Mouse (Mus musculus) heart, embryonic 12.5 days (tissue): ENCODE measurements around the gene Sfxn5. TPM values are rescaled to one million over a fixed set of nuclear protein-coding genes. Genes with fewer than 3 reads are reported as not detected.

Source experiments
- ATAC-seq: fragments of 200-750 bp; cut with Nextera tagmentation; 2 replicates; pipeline ENCODE4 v1.8.0; 2017; ENCODE audit warnings: moderate TSS enrichment, moderate library complexity; ENCODE audit not compliant: insufficient number of reproducible peaks, low FRiP score
- H3K27ac ChIP-seq: fragments of 300-500 bp; sonication (generic); 2 replicates; pipeline ENCODE4 v1.5.1; 2016; ENCODE audit warnings: mild to moderate bottlenecking, moderate library complexity; ENCODE audit not compliant: poor library complexity, severe bottlenecking
- H3K27me3 ChIP-seq: fragments of 300-500 bp; sonication (generic); replicated peaks from 2 replicates; pipeline ENCODE4 v1.6.1; 2016; ENCODE audit warnings: mild to moderate bottlenecking, moderate library complexity
- H3K36me3 ChIP-seq: fragments of 300-500 bp; sonication (generic); 2 replicates; pipeline ENCODE4 v1.6.1; 2016; ENCODE audit warnings: mild to moderate bottlenecking, moderate library complexity
- H3K4me1 ChIP-seq: fragments of 300-500 bp; sonication (generic); replicated peaks from 2 replicates; pipeline ENCODE4 v1.6.1; 2016; ENCODE audit warnings: mild to moderate bottlenecking
- H3K4me2 ChIP-seq: fragments of 300-500 bp; sonication (generic); 2 replicates; pipeline ENCODE4 v1.6.1; 2016; ENCODE audit warnings: mild to moderate bottlenecking, moderate library complexity
- H3K4me3 ChIP-seq: fragments of 300-500 bp; sonication (generic); 2 replicates; pipeline ENCODE4 v1.5.1; 2016; ENCODE audit warnings: mild to moderate bottlenecking
- H3K9ac ChIP-seq: fragments of 300-500 bp; sonication (generic); 2 replicates; pipeline ENCODE4 v1.6.1; 2016; ENCODE audit warnings: mild to moderate bottlenecking, moderate library complexity
- H3K9me3 ChIP-seq: fragments of 300-500 bp; sonication (generic); replicated peaks from 2 replicates; pipeline ENCODE4 v1.6.1; 2016; ENCODE audit warnings: mild to moderate bottlenecking, moderate library complexity
- WGBS: fragments of 180-500 bp; shearing (Covaris S2); methylation state at CpG from one replicate; pipeline ENCODE4 v1.1.7; 2016; 5-methylcytosine and 5-hydroxymethylcytosine counted together
- polyA plus RNA-seq: library from polyadenylated mRNA; unstranded; fragments of >200 nt; fragmentation: Nextera tagmentation; extraction: Ambion mirVana; gene quantifications from 2 replicates; pipeline ENCODE4 v1.2.1, GENCODE M21; 2016

Gene Sfxn5
- polyA plus RNA-seq, 1 experiment from 2014 or later: 3.9 TPM

DNA sequence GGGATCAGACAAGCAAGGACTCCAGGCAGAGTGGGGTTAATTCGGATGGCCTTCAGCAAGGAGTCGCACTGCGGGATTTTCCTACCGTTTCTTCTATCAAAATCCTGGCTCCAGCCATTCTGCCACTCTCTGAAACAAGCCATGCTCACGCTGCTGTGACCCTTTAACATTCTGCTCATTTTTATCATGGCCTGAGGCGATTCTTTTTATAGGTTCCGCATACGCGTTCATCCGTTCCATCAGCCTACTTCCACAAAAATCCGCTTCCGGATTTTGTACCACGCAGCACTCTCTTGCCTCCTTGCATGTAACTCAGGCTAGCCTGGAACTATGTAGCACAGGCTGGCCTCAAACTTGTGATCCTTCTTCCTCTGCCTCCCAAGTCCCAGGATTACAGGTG lies 510 bp upstream of the Sfxn5 start:
- H3K36me3 ChIP-seq: peaks cover 28% of the 10 kb centered on the region
- peak overlapping the region; percentile 93 for H3K4me2 ChIP-seq
- H3K27ac ChIP-seq: peak overlapping the region; percentile 38; the same call in 1 of the 2 replicates
- H3K9ac ChIP-seq: peak overlapping the region; percentile 79
- H3K27me3 ChIP-seq: peaks cover 17% of the 10 kb centered on the region
- ATAC-seq: no peak
- H3K4me1 ChIP-seq: peaks cover 18% of the 10 kb centered on the region
- H3K4me3 ChIP-seq: peak overlapping the region; percentile 76
- H3K9me3 ChIP-seq: no peaks in the 10 kb centered on the region
- 2% methylated on average over 13 of the region's 13 CpGs for WGBS

DNA sequence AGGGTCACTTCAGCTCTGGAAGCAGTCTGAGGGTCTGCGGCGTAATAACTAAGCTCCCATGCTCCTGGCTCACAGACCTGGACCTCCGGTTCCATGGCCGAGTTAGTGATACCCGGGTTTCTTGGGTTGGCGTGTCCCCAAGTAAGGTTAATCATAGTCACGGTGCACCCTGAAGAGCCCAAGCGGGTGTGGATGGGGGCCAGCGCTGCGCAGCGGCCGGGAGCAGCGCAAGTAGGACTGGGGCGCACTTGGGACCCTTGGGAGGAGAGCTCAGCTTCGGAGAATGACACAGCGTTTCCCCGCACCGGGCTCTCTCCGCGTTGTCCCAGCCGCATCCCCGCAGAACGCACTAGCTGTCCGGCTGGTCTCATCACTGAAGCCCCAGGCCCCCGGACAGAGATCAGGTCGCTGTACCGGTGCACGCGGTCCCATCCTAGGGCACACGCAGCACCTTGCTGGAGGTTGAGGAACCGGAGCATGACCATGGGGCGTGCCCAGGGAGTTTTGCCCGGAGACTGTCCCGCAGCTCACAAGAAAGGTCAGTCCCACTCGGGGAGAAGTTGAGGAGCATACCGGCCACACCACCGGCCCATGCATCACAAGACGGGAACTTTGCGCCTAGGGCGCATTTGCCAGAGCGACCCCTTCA lies 747 bp downstream of the Sfxn5 start:
- Histone ChIP-seq H3K27me3 (peaks cover 17% of the 10 kb centered on the region), H3K36me3 (peaks cover 22% of the 10 kb centered on the region), H3K27ac (no peak overlapping the region), H3K9ac (peak overlapping the region; percentile 79), H3K4me2 (peak overlapping the region; percentile 93), H3K9me3 (no peaks in the 10 kb centered on the region), H3K4me3 (peak overlapping the region; percentile 76), H3K4me1 (peaks cover 18% of the 10 kb centered on the region)
- WGBS: under 1% methylated on average over 41 of the region's 41 CpGs
- peak; percentile 49 for ATAC-seq

DNA sequence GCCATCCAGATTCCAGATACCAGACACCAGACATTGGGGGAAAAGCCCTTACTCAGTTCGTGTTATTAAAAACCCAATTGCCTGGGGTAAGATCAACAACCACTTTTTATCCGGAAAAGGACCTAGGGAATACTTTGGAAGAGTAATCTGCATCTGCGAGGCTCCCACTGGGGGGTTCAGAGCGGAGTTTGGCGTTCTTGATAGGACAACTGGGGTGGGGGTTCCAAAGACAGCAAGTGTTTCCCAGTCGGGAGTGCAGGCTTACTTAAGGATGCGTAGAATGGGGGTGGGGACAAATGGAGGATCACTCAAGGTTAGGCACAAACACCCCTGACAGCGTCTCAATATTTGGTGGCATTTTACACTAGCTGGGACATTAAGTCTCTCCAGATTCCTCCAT lies 1.5 kb downstream of the Sfxn5 start:
- H3K4me1 ChIP-seq: peaks cover 18% of the 10 kb centered on the region
- peak overlapping the region; percentile 76 for H3K4me3 ChIP-seq
- H3K27ac ChIP-seq: no peak overlapping the region
- no peak overlapping the region for H3K9ac ChIP-seq
- H3K27me3 ChIP-seq: peaks cover 17% of the 10 kb centered on the region
- H3K4me2 ChIP-seq: peak overlapping the region; percentile 93
- H3K36me3 ChIP-seq: peaks cover 15% of the 10 kb centered on the region
- WGBS: 13% methylated on average over 8 of the region's 8 CpGs
- H3K9me3 ChIP-seq: no peaks in the 10 kb centered on the region
- ATAC-seq: no peak

DNA sequence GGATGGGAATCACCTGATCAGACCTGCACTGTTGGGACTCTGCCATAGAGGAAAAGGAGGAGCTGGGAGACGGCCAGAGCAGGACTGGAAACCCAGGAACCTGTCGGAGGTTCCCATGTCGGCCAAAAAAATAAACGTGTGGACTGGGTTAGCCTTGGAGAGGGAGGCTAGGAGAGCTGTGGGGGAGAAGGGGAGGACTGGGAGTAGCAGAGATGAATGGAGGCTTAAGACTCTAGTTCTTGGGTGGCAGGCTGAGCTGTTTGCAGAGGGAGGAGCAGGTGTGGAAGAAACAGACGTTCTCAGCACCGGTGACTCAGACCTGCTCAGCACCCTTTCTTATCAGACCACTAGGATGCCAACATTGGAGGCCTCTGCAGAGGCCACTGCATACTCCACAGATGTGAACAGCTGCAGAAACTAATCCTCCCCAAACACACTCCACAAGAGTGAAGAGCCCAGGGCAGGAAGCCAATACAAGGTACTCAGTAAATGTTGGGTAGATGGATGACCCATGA lies 1.9 kb downstream of the Sfxn5 start:
- H3K4me2 ChIP-seq: no peak overlapping the region
- 34% methylated on average over 6 of the region's 6 CpGs for WGBS

DNA sequence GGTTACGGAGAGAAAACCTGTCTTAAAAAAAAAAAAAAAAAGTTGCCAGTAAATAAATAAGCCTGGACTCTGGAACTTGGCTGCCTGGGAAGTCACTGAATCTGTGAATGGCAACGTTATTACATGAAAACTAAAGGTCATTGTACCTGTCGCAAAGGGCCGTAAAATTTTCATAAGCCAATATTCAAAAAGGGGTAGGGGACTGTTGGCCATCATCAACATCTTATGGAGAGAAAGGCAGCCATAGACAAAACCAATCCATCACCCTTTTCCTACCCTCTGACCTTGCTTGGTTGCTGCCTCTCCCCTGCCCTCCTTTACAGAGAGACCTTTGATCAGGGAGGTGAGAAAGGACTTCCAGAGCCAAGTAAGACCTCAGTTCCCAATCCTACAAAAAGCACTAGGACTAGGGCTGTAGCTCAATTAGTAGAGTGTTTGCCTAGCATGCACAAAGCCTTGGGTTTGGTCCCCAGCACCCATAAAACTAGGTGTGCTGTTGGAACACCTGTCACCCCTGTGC lies 3.5 kb downstream of the Sfxn5 start:
- H3K4me1 ChIP-seq: peaks cover 18% of the 10 kb centered on the region
- no peak overlapping the region for H3K4me3 ChIP-seq
- no peaks in the 10 kb centered on the region for H3K9me3 ChIP-seq
- no peak overlapping the region for H3K27ac ChIP-seq
- H3K4me2 ChIP-seq: no peak overlapping the region
- no peak overlapping the region for H3K9ac ChIP-seq
- 91% methylated on average over 4 of the region's 4 CpGs for WGBS
- H3K27me3 ChIP-seq: peaks cover 13% of the 10 kb centered on the region; the same call in 1 of the 2 replicates
- no peaks in the 10 kb centered on the region for H3K36me3 ChIP-seq
- ATAC-seq: no peak

More for the DNA sequence above, 1.9 kb downstream of the Sfxn5 start:
- Histone ChIP-seq H3K27ac (no peak overlapping the region), H3K9me3 (no peaks in the 10 kb centered on the region), H3K9ac (no peak overlapping the region), H3K27me3 (peaks cover 17% of the 10 kb centered on the region; the same call in 1 of the 2 replicates), H3K4me3 (no peak overlapping the region), H3K4me1 (peaks cover 18% of the 10 kb centered on the region), H3K36me3 (peaks cover 10% of the 10 kb centered on the region)
- ATAC-seq: no peak

DNA sequence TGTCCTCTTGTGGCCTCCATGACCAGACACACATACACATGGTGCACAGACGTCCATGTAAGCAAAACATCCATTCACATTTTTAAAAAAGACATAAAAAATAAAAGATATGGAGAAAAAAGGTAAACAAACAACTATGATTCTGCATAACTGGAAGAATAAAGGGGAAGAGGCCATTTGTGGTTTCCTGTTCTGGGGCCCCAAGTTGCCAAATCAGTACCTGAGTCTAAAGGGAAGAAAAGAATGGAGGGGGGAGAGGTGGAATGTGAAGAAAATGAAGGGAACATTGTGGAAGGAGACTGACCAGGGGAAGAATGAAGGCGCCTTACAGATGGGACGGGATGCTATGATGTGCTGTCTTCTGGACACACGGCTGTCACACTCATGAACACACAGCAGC lies 6.7 kb downstream of the Sfxn5 start:
- 85% methylated on average over 4 of the region's 4 CpGs for WGBS
- no peak for ATAC-seq

DNA sequence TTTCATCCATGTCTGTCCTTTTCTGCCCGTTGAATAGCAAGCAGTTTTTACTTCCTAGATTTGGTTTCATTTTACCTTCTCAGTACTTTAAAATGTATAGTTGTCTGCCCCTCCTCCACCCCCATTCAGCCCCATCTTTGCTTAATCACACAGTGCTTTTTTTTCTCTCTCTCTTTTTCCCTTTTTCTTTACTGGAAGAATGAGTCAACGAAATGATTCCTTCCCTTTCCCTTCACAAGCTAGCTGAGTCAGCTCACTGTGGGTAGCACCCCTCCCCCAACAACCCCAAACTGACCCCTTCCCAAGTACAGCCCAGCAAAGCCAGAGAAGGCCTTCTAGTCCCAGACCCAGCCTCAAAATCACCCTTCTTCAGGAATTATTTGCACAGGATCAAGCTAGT lies 8.1 kb downstream of the Sfxn5 start:
- Histone ChIP-seq H3K27ac (no peak overlapping the region), H3K4me3 (no peak overlapping the region), H3K27me3 (no peaks in the 10 kb centered on the region), H3K4me2 (no peak overlapping the region), H3K36me3 (no peaks in the 10 kb centered on the region), H3K4me1 (0 out of 2 replicates have a peak, but pooled peaks cover 6% of the 10 kb centered on the region), H3K9me3 (no peaks in the 10 kb centered on the region), H3K9ac (no peak overlapping the region)
- no peak for ATAC-seq
- WGBS: 36% methylated on average over 2 of the region's 2 CpGs

More for the DNA sequence above, 6.7 kb downstream of the Sfxn5 start:
- no peak overlapping the region for H3K4me3 ChIP-seq
- H3K4me1 ChIP-seq: 0 out of 2 replicates have a peak, but pooled peaks cover 8% of the 10 kb centered on the region
- H3K4me2 ChIP-seq: no peak overlapping the region
- H3K36me3 ChIP-seq: no peaks in the 10 kb centered on the region
- H3K9ac ChIP-seq: no peak overlapping the region
- peaks cover 10% of the 10 kb centered on the region; the same call in 1 of the 2 replicates for H3K27me3 ChIP-seq
- no peak overlapping the region for H3K27ac ChIP-seq
- H3K9me3 ChIP-seq: no peaks in the 10 kb centered on the region

DNA sequence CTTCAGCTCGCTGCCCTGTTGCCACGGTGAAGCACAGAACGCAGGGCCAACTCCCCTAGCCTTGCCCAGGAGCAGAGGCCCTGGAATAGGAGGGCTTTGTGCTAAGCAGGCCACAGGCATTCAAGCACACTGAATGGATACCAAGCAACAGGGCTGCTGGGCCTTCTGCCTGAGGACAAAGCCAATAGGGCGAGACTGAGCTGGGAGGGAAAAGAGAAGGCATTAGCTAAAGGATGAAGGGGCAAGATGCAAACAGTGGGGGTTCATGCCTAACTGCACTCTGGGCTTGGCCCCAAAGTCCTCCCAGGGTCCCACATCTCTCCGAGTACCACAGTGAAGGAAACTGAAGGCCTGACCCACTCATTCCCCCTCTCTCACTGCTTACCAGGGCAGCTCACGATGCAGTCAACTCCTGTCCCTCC lies 12.8 kb downstream of the Sfxn5 start:
- 0 out of 2 replicates have a peak, but pooled peaks cover 6% of the 10 kb centered on the region for H3K4me1 ChIP-seq
- no peak overlapping the region for H3K9ac ChIP-seq
- no peak overlapping the region for H3K4me3 ChIP-seq
- H3K36me3 ChIP-seq: no peaks in the 10 kb centered on the region
- no peaks in the 10 kb centered on the region for H3K27me3 ChIP-seq
- H3K27ac ChIP-seq: no peak overlapping the region
- 81% methylated on average over 6 of the region's 6 CpGs for WGBS
- no peaks in the 10 kb centered on the region for H3K9me3 ChIP-seq
- no peak overlapping the region for H3K4me2 ChIP-seq
- no peak for ATAC-seq

DNA sequence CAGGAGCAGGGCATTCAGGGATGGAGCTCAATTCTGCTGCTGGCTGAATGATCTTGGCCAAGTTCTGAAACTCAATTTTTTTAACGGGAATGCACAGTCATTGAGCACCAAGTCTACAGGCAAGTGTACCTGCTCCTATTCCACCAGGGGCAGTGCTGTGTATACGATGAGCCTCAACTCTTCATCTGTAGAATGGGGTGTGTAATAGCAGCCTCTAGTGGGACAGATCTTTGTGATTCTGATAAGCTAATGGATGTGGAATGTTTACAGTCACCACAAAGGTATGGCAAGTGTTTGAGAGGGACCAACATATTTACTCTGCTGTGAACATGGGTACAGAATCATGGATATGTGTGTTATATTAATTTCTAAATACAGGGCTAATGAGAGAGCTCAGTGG lies 17.0 kb downstream of the Sfxn5 start:
- no peaks in the 10 kb centered on the region for H3K9me3 ChIP-seq
- WGBS: 90% methylated on average over 2 of the region's 2 CpGs
- H3K4me2 ChIP-seq: no peak overlapping the region
- H3K27ac ChIP-seq: no peak overlapping the region
- H3K4me3 ChIP-seq: no peak overlapping the region
- no peaks in the 10 kb centered on the region for H3K27me3 ChIP-seq
- ATAC-seq: no peak
- H3K9ac ChIP-seq: no peak overlapping the region
- H3K4me1 ChIP-seq: no peaks in the 10 kb centered on the region
- no peaks in the 10 kb centered on the region for H3K36me3 ChIP-seq

DNA sequence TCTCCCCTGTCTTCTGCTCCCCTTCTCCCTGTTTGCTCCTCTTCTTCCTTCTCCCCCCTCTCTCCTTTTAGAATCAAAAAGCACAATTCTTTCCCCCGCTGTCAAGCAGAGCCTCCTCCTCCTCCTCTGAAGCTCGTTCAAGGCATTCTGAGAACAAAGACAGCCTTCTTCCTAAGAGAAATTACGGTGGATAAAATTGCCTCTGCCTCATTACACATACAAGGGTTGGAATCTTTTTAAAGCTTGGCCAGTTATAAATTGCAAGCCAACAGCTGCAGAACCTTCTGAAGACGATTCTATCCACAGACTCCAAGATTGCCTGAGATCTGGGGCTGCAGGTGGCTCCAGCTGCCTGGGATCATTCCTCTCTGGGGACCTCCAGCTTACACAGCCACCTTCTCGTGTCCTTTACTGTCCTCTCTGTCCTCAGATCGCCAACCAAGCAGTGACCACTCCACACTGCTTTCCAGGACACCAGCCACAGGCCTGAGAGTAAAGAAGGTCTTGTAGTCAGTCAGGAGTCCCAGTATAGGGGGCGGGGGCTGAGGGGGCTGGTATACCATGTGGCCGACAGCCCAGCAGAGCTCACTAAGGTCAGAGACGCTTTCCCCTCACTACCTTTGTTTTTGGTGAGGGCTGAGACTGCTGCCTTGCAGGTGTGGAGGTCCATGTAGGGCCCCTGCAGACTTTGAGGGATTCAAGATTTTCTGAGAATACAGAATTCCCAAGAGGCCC lies 19.0 kb downstream of the Sfxn5 start:
- Histone ChIP-seq H3K27ac (no peak overlapping the region), H3K4me3 (no peak overlapping the region), H3K9me3 (no peaks in the 10 kb centered on the region), H3K4me1 (no peaks in the 10 kb centered on the region), H3K4me2 (no peak overlapping the region), H3K9ac (no peak overlapping the region), H3K36me3 (no peaks in the 10 kb centered on the region), H3K27me3 (no peaks in the 10 kb centered on the region)
- no peak for ATAC-seq
- WGBS: 56% methylated on average over 9 of the region's 9 CpGs

DNA sequence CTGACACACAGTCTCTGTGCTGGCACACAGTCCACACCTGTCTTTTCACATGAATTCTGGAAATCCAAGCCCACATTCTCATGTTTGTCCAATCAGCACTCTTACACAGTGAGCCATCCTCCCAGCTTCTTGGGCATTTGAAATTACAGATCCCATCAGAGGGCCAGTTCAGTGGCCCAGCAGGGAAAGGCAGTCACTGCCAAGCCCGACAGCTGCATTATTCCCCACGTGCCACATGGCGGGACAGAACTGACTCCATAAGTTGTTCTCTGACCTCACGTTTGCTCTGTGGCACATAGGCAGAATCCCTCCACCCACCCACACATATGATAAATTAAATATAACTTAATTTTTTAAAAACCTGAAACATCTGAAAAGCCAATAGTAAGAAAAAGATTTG lies 25.3 kb downstream of the Sfxn5 start:
- Histone ChIP-seq H3K27ac (no peak overlapping the region), H3K4me2 (no peak overlapping the region), H3K9me3 (no peaks in the 10 kb centered on the region), H3K4me3 (no peak overlapping the region), H3K4me1 (peaks cover 2% of the 10 kb centered on the region), H3K9ac (no peak overlapping the region), H3K36me3 (no peaks in the 10 kb centered on the region), H3K27me3 (no peaks in the 10 kb centered on the region)
- WGBS: 80% methylated on average over 4 of the region's 4 CpGs
- ATAC-seq: no peak
